Mouse (Mus musculus) thymus, adult 2 months (tissue): ENCODE results near the gene Rere. TPM values are rescaled to one million over a fixed set of nuclear protein-coding genes. Genes with fewer than 3 reads are reported as not detected.

Experiments used
- DNase-seq: peaks from one replicate; pipeline ENCODE4 v3.0.0; 2021
- H3K27ac ChIP-seq: fragments of 200-500 bp; 2 replicates; pipeline ENCODE4 v1.5.1; 2012; ENCODE audit warnings: low read length, control low read depth; ENCODE audit not compliant: control insufficient read depth, insufficient read depth
- H3K27me3 ChIP-seq: fragments of 200-500 bp; 2 replicates; pipeline ENCODE4 v1.6.1; 2012; ENCODE audit warnings: mild to moderate bottlenecking, low read length, moderate library complexity, mixed read lengths; ENCODE audit not compliant: control insufficient read depth, insufficient read depth
- H3K36me3 ChIP-seq: fragments of 200-500 bp; 2 replicates; pipeline ENCODE4 v1.6.1; 2012; ENCODE audit warnings: mild to moderate bottlenecking, low read length, moderate library complexity; ENCODE audit not compliant: control insufficient read depth, insufficient read depth
- H3K4me1 ChIP-seq: fragments of 200-500 bp; replicated peaks from 2 replicates; pipeline ENCODE4 v1.6.1; 2012; ENCODE audit warnings: low read length; ENCODE audit not compliant: control insufficient read depth, insufficient read depth
- H3K4me3 ChIP-seq: fragments of 200-500 bp; 2 replicates; pipeline ENCODE4 v1.5.1; 2012; ENCODE audit warnings: mild to moderate bottlenecking, low read length, control low read depth, moderate library complexity; ENCODE audit not compliant: control insufficient read depth, insufficient read depth
- CTCF ChIP-seq: fragments of 200-500 bp; IDR thresholded peaks from 2 replicates; pipeline ENCODE4 v1.5.1; 2012; ENCODE audit warnings: mild to moderate bottlenecking, control low read depth, low read length, moderate library complexity, borderline replicate concordance; ENCODE audit not compliant: control insufficient read depth, poor library complexity, insufficient read depth; ENCODE audit errors: extremely low read depth
- POLR2A ChIP-seq: fragments of 200-500 bp; IDR thresholded peaks from 2 replicates; pipeline ENCODE4 v1.6.1; 2012; ENCODE audit warnings: mild to moderate bottlenecking, low read length, control low read depth, moderate library complexity; ENCODE audit not compliant: control insufficient read depth, poor library complexity, insufficient read depth; ENCODE audit errors: extremely low read depth
- WGBS: fragments of 180-500 bp; shearing (Covaris S2); methylation state at CpG from one replicate; pipeline ENCODE4 v1.1.7; 2018; 5-methylcytosine and 5-hydroxymethylcytosine counted together
- polyA plus RNA-seq: library from polyadenylated mRNA; depleted of rRNA; stranded (reverse); fragments of >200 nt; gene quantifications from 2 replicates; pipeline ENCODE4 v1.2.3, GENCODE M21; 2012; rRNA removed

Rere gene
- polyA plus RNA-seq, 1 experiment: 52.5 TPM

GRCm38 (mm10) chr4:150659926-150660610 is 378.6 kb downstream of the Rere start:
- Histone ChIP-seq H3K27ac (no peak overlapping the region), H3K4me3 (no peak overlapping the region), H3K36me3 (no peaks in the 10 kb centered on the region), H3K27me3 (no peaks in the 10 kb centered on the region; the same call in 1 of the 2 replicates), H3K4me1 (no peaks in the 10 kb centered on the region)
- peak; percentile 42; the same call in 1 of the 2 replicates for TF ChIP-seq CTCF
- no peak for TF ChIP-seq POLR2A
- WGBS: 76% methylated on average over 9 of the region's 9 CpGs
- DNase-seq: peak; percentile 45

- Histone ChIP-seq H3K27me3 (no peaks in the 10 kb centered on the region; the same call in 1 of the 2 replicates), H3K4me3 (no peak overlapping the region), H3K36me3 (no peaks in the 10 kb centered on the region), H3K4me1 (no peaks in the 10 kb centered on the region), H3K27ac (no peak overlapping the region)
- no peak for DNase-seq
- no peak for TF ChIP-seq POLR2A
- no peak for TF ChIP-seq CTCF
- 26% methylated on average over 13 of the region's 13 CpGs for WGBS
Measured at GRCm38 (mm10) chr4:150661886-150662285, 380.4 kb downstream of the Rere start.

- no peak overlapping the region for H3K4me3 ChIP-seq
- no peak for TF ChIP-seq POLR2A
- TF ChIP-seq CTCF: peak; percentile 44; the same call in 1 of the 2 replicates
- no peaks in the 10 kb centered on the region for H3K36me3 ChIP-seq
- no peaks in the 10 kb centered on the region; the same call in 1 of the 2 replicates for H3K27me3 ChIP-seq
- DNase-seq: peak; percentile 30
- 58% methylated on average over 12 of the region's 12 CpGs for WGBS
- no peaks in the 10 kb centered on the region for H3K4me1 ChIP-seq
- H3K27ac ChIP-seq: no peak overlapping the region
Measured at GRCm38 (mm10) chr4:150663192-150663591, 381.7 kb downstream of the Rere start.

GRCm38 (mm10) chr4:150664726-150665125 is 383.3 kb downstream of the Rere start:
- Histone ChIP-seq H3K36me3 (no peaks in the 10 kb centered on the region), H3K4me1 (no peaks in the 10 kb centered on the region), H3K27me3 (no peaks in the 10 kb centered on the region; the same call in 1 of the 2 replicates), H3K4me3 (no peak overlapping the region), H3K27ac (no peak overlapping the region)
- WGBS: 89% methylated on average over 7 of the region's 7 CpGs
- no peak for DNase-seq
- TF ChIP-seq POLR2A (no peak), CTCF (peak; percentile 55; the same call in 1 of the 2 replicates)

GRCm38 (mm10) chr4:150665806-150666205 is 384.4 kb downstream of the Rere start:
- no peak for DNase-seq
- no peaks in the 10 kb centered on the region for H3K4me1 ChIP-seq
- no peaks in the 10 kb centered on the region for H3K36me3 ChIP-seq
- no peak overlapping the region for H3K27ac ChIP-seq
- H3K27me3 ChIP-seq: no peaks in the 10 kb centered on the region; the same call in 1 of the 2 replicates
- TF ChIP-seq CTCF: no peak
- TF ChIP-seq POLR2A: no peak
- 93% methylated on average over 10 of the region's 10 CpGs for WGBS
- H3K4me3 ChIP-seq: no peak overlapping the region

Other genes with a start within 250 kb of the Rere start
- gene Gpr157, start 194.3 kb upstream of the Rere start, polyA plus RNA-seq: 7.4 TPM in 2 replicates
- gene Slc2a5, start 162.4 kb upstream of the Rere start, polyA plus RNA-seq: 1.2 and 2.1 TPM in 2 replicates
- 0.05 TPM in 1 of 2 replicates, not detected in the other for gene Slc2a7, start 132.7 kb upstream of the Rere start, polyA plus RNA-seq
- gene Car6, start 80.3 kb upstream of the Rere start, polyA plus RNA-seq: 0.31 and 0.40 TPM in 2 replicates
- gene Eno1, start 44.9 kb upstream of the Rere start, polyA plus RNA-seq: 296 and 344 TPM in 2 replicates